Mouse (Mus musculus) adrenal gland, adult 8-10 months (tissue): Measurements from ENCODE around the gene Apof. TPM values are rescaled to one million over a fixed set of nuclear protein-coding genes. Genes with fewer than 3 reads are reported as not detected.

Source experiments
- DNase-seq: peaks from one replicate; pipeline ENCODE4 v3.0.0; 2022
- total RNA-seq, 4 experiments: library from RNA; stranded (reverse); gene quantifications; 2 replicates each; pipeline ENCODE4 v1.2.4; 2022

Gene Apof
- total RNA-seq, 4 experiments from 2014 or later: 1.6 to 14.7 (median 6.9) TPM

DNA sequence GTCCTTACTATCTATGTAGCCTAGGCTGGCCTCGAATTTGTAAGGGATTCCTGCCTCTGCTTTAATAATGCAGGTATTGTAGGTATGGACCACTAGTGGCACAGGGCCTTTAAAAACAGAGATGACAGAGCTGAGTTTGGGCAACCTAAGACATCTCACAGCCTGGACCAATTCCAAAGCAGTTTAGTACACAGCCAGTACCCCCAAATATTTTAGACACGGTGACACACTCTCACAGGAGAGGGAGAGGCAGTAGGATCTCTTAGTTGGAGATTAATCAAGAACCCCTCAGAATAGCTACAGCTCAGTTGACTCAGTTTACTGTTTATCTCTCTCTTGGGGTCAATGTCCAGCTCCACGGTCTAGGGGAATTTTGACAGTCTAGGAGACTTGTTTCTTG lies 33.9 kb downstream of the Apof start:
- DNase-seq: no peak

DNA sequence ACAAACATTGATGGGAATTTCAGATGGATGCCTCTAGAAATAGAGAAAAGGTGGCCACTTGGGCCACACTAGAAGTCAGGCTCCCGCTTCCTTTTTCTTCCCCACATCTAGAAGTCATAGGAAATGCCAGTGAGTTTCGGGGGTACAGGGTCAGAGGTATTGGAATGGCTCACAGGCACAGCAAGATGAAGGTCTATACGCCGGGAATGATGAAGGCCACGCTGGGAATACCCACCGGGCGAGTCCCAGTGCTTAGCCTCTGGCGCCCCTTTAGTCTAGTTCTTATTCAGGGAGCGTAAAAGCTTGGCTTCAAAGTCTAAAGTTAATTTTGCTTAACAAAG lies 34.3 kb downstream of the Apof start:
- no peak for DNase-seq

DNA sequence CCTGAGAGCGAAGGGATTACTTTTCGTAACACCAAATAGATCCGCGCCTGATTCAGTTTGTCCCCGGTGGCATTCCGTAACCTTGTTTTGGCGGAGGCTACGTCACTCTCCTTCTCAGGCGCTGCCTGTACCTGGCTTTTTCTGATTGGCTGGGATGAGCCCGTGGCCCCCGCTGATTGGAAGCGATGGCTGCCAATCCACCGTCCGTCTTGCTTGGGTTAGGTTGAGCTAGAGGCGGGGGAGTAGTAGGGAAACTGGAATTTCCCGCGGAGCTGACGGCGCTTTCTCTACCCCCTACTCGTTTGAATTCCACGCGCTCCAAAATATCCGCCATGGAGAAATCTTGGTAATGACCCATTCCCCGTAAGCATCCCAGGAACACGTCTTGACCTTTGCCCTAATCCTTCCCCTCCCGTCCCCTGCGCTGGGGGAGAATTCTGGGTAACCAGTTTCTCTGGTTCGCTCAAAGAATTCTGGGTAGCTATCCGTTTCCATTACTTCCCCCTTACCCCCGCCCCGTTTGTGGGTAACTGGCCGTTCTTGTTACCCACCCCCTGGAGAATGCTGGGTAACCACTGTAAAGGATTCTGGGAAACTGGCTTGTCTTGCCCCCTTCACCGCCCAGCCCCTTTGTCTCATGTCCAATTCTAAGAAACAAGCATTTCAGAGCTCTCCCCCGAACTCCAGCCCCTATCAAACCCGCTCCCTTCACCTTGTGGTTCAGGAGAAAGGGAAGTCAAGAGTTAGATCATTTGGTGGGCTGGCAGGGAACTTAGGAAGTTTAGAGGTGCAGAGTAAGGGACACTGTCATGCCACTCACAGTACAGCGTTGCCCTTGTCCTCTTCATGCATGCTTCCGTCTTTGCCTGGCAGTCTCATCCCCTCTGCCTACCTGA lies 34.9 kb downstream of the Apof start, which contains the start of gene Pan2:
Gene Pan2 (plus strand): TSS at position 210 of the 896 bp plus-strand sequence.
- peak; percentile 99 for DNase-seq

- no peak for DNase-seq
Measured at GRCm38 (mm10) chr10:128309654-128310053, 41.2 kb downstream of the Apof start.

DNA sequence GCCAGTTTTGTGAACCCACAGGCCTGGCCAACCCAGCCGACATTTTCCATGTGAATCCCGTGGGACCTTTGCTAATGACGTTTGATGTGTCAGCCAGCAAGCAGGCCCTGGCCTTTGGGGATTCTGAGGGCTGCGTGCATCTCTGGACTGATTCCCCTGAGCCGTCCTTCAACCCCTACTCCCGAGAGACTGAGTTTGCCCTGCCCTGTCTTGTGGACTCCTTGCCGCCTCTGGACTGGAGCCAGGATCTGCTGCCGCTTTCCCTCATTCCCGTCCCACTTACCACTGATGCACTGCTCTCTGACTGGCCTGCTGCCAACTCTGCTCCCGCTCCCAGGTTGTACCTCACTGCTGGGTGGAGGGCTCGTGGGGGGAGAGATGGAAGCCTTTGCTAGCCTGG lies 41.7 kb downstream of the Apof start:
- DNase-seq: peak; percentile 67

GRCm38 (mm10) chr10:128310902-128311301 lies 42.4 kb downstream of the Apof start:
- DNase-seq: no peak

DNA sequence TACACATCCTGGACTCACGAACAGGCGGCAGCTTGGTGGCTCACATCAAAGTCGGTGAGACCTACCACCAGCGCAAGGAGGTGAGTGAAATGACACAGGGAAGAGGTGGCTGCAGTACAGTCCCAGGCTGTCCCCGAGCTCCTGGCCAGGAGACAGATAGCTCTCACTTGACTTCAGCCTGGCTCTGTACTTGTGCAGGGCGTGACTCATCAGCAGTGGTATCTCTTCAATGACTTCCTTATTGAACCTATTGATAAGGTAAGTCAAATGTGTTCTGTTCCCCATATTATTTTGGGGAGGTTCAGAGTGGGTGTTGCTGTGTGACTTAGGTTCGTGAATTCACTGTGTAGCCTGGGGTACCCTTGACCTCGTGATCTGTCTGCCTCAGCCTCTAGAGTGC lies 47.1 kb downstream of the Apof start:
- DNase-seq: no peak

Other genes starting within 250 kb of the Apof start
- gene Naca, start 233.1 kb upstream of the Apof start, total RNA-seq: 100 to 1,000 TPM; 560 to 666 (median 578) TPM
- 100 to 1,000 TPM; 128 to 203 (median 146) TPM for gene Ptges3, start 209.7 kb upstream of the Apof start, total RNA-seq
- gene Atp5b, start 185.4 kb upstream of the Apof start, total RNA-seq: 1,000 to 10,000 TPM; 1,737 to 2,601 (median 2,176) TPM
- gene Baz2a, start 177.1 kb upstream of the Apof start, total RNA-seq: 10 to 100 TPM; 52.9 to 78.0 (median 62.7) TPM
- 100 to 1,000 TPM in 2 of 4 experiments, 10 to 100 TPM in 2; 83.6 to 110 (median 99.3) TPM for gene Rbms2, start 88.4 kb upstream of the Apof start, total RNA-seq
- gene Gls2, start 74.2 kb upstream of the Apof start, total RNA-seq: 1 to 10 TPM; 2.5 to 4.2 (median 3.5) TPM
- gene Spryd4, start 56.9 kb upstream of the Apof start, total RNA-seq: 10 to 100 TPM; 15.3 to 17.3 (median 16.9) TPM
- gene Mip, start 42.8 kb upstream of the Apof start, total RNA-seq: not detected
- gene Timeless, start 36.6 kb upstream of the Apof start, total RNA-seq: 10 to 100 TPM in 2 of 4 experiments, 1 to 10 TPM in 2; 8.0 to 14.4 (median 11.1) TPM
- under 1 TPM in 1 of 4 experiments, not detected in 3; 0.56 TPM for gene Apon, start 14.6 kb upstream of the Apof start, total RNA-seq
- 10 to 100 TPM; 46.9 to 69.7 (median 57.7) TPM for gene Stat2, start 1.9 kb downstream of the Apof start, total RNA-seq
- under 1 TPM in 2 of 4 experiments, not detected in 2; 0.22 to 0.28 TPM for gene Il23a, start 30.1 kb downstream of the Apof start, total RNA-seq
- 10 to 100 TPM; 17.5 to 35.4 (median 24.2) TPM for gene Pan2, start 34.7 kb downstream of the Apof start, total RNA-seq
- gene Cnpy2, start 53.8 kb downstream of the Apof start, total RNA-seq: 100 to 1,000 TPM; 172 to 202 (median 177) TPM
- 100 to 1,000 TPM; 197 to 297 (median 255) TPM for gene Cs, start 69.1 kb downstream of the Apof start, total RNA-seq
- 100 to 1,000 TPM in 2 of 4 experiments, 10 to 100 TPM in 2; 72.2 to 114 (median 86.6) TPM for gene Coq10a, start 100.3 kb downstream of the Apof start, total RNA-seq
- 10 to 100 TPM; 53.7 to 90.5 (median 68.1) TPM for gene Ankrd52, start 108.4 kb downstream of the Apof start, total RNA-seq
- under 1 TPM in 2 of 4 experiments, not detected in 2; 0.24 to 0.40 TPM for gene Slc39a5, start 132.6 kb downstream of the Apof start, total RNA-seq
- gene Nabp2, start 142.8 kb downstream of the Apof start, total RNA-seq: 10 to 100 TPM; 76.6 to 93.8 (median 86.8) TPM
- 10 to 100 TPM; 39.1 to 55.4 (median 50.8) TPM for gene Rnf41, start 143.0 kb downstream of the Apof start, total RNA-seq
- 100 to 1,000 TPM; 103 to 155 (median 127) TPM for gene Smarcc2, start 190.6 kb downstream of the Apof start, total RNA-seq
- 100 to 1,000 TPM; 760 to 841 (median 820) TPM for gene Myl6, start 225.5 kb downstream of the Apof start, total RNA-seq
- 10 to 100 TPM in 2 of 4 experiments, 1 to 10 TPM in 2; 4.8 to 11.6 (median 7.9) TPM for gene Myl6b, start 230.0 kb downstream of the Apof start, total RNA-seq